Mouse (Mus musculus): ENCODE data around the gene Prc1.
A peak's percentile ranks its signal among the peaks of the same experiment; 100 is the strongest.

The Prc1 gene

GRCm38 (mm10) chr7:80334848-80335247 is 40.6 kb downstream of the Prc1 start:
- DNase-seq (ENCODE audit: low read depth, low spot score) = no peak

- no peak for DNase-seq (ENCODE audit: low read depth, low spot score)
Observed at GRCm38 (mm10) chr7:80336932-80337331, 42.7 kb downstream of the Prc1 start.

GRCm38 (mm10) chr7:80339371-80339770 is 45.1 kb downstream of the Prc1 start:
- no peak for DNase-seq (ENCODE audit: low read depth, low spot score)

- DNase-seq (ENCODE audit: low read depth, low spot score) = peak; percentile 98
Observed at GRCm38 (mm10) chr7:80339793-80340628, 45.8 kb downstream of the Prc1 start.

GRCm38 (mm10) chr7:80340793-80341192 is 46.5 kb downstream of the Prc1 start, which contains the start of gene Unc45a:
TSS of gene Unc45a (minus strand) at chr7:80341005.
- DNase-seq (ENCODE audit: low read depth, low spot score) = peak; percentile 82

GRCm38 (mm10) chr7:80341793-80342192 is 47.5 kb downstream of the Prc1 start:
- no peak for DNase-seq (ENCODE audit: low read depth, low spot score)

GRCm38 (mm10) chr7:80342858-80343257 is 48.6 kb downstream of the Prc1 start, which contains the start of gene Hddc3:
TSS of gene Hddc3 (plus strand) at chr7:80343104.
- DNase-seq (ENCODE audit: low read depth, low spot score) = peak; percentile 84

- no peak for DNase-seq (ENCODE audit: low read depth, low spot score)
Observed at GRCm38 (mm10) chr7:80343270-80344018, 49.2 kb downstream of the Prc1 start.

- DNase-seq (ENCODE audit: low read depth, low spot score) = no peak
Observed at GRCm38 (mm10) chr7:80346173-80346572, 51.9 kb downstream of the Prc1 start.

- DNase-seq (ENCODE audit: low read depth, low spot score) = no peak
Observed at GRCm38 (mm10) chr7:80346830-80347229, 52.6 kb downstream of the Prc1 start.

GRCm38 (mm10) chr7:80347670-80348586 is 53.7 kb downstream of the Prc1 start:
- no peak for DNase-seq (ENCODE audit: low read depth, low spot score)

- DNase-seq (ENCODE audit: low read depth, low spot score) = no peak
Observed at GRCm38 (mm10) chr7:80350808-80351207, 56.6 kb downstream of the Prc1 start.

- no peak for DNase-seq (ENCODE audit: low read depth, low spot score)
Observed at GRCm38 (mm10) chr7:80352920-80353319, 58.7 kb downstream of the Prc1 start.

- no peak for DNase-seq (ENCODE audit: low read depth, low spot score)
Observed at GRCm38 (mm10) chr7:80356351-80356750, 62.1 kb downstream of the Prc1 start.

- DNase-seq (ENCODE audit: low read depth, low spot score) = no peak
Observed at GRCm38 (mm10) chr7:80357156-80357555, 62.9 kb downstream of the Prc1 start.

- no peak for DNase-seq (ENCODE audit: low read depth, low spot score)
Observed at GRCm38 (mm10) chr7:80358039-80358438, 63.8 kb downstream of the Prc1 start.

GRCm38 (mm10) chr7:80360435-80360834 is 66.2 kb downstream of the Prc1 start:
- DNase-seq (ENCODE audit: low read depth, low spot score) = peak; percentile 62

- no peak for DNase-seq (ENCODE audit: low read depth, low spot score)
Observed at GRCm38 (mm10) chr7:80365759-80366158, 71.5 kb downstream of the Prc1 start.

Data from 3T3-L1 (cell line).